Mouse (Mus musculus): Measurements from ENCODE around the gene Gm26965. TPM values are rescaled to one million over a fixed set of nuclear protein-coding genes. Genes with fewer than 3 reads are reported as not detected.

The Gm26965 gene
- total RNA-seq, 2 experiments from 2014 or later: not detected

Other genes with a start within 250 kb of the Gm26965 start
- gene Zfp458, start 247.7 kb downstream of the Gm26965 start, total RNA-seq (2021): 1 to 10 TPM; 1.0 to 1.1 TPM
- gene Zfp457, start 219.7 kb downstream of the Gm26965 start, total RNA-seq (2021): 1 to 10 TPM; 3.3 to 4.3 TPM
- gene Zfp595, start 193.6 kb downstream of the Gm26965 start, total RNA-seq (2021): 1 to 10 TPM; 1.7 TPM
- gene Gm28044, start 165.6 kb downstream of the Gm26965 start, total RNA-seq (2021): under 1 TPM in 1 of 2 experiments, not detected in 1; 0.94 TPM
- gene Zfp953, start 165.5 kb downstream of the Gm26965 start, total RNA-seq (2021): 1 to 10 TPM in 1 of 2 experiments, under 1 TPM in 1; 0.99 to 1.2 TPM
- gene Gm28041, start 150.4 kb downstream of the Gm26965 start, total RNA-seq (2021): 1 to 10 TPM in 1 of 2 experiments, not detected in 1; 1.2 TPM
- gene Zfp456, start 150.3 kb downstream of the Gm26965 start, total RNA-seq (2021): under 1 TPM; 0.23 to 0.32 TPM
- gene Zfp429, start 126.3 kb downstream of the Gm26965 start, total RNA-seq (2021): 1 to 10 TPM in 1 of 2 experiments, under 1 TPM in 1; 0.64 to 1.1 TPM
- gene Zfp459, start 104.7 kb downstream of the Gm26965 start, total RNA-seq (2021): under 1 TPM; 0.16 to 0.36 TPM
- 1 to 10 TPM; 3.9 to 4.2 TPM for gene Zfp874a, start 74.5 kb downstream of the Gm26965 start, total RNA-seq (2021)
- 10 to 100 TPM in 1 of 2 experiments, 1 to 10 TPM in 1; 8.3 to 11.0 TPM for gene Zfp874b, start 41.9 kb downstream of the Gm26965 start, total RNA-seq (2021)
- 1 to 10 TPM; 2.8 to 2.9 TPM for gene Zfp58, start 25.6 kb downstream of the Gm26965 start, total RNA-seq (2021)
- gene Zfp87, start within 50 bp of the Gm26965 start, total RNA-seq (2021): 1 to 10 TPM; 4.5 to 5.6 TPM
- 1 to 10 TPM; 2.2 to 2.6 TPM for gene Zfp748, start 27.7 kb upstream of the Gm26965 start, total RNA-seq (2021)
- 1 to 10 TPM; 2.3 to 2.8 TPM for gene Zfp729b, start 83.6 kb upstream of the Gm26965 start, total RNA-seq (2021)
- gene Gm49345, start 111.6 kb upstream of the Gm26965 start, total RNA-seq (2021): under 1 TPM in 1 of 2 experiments, not detected in 1; 0.62 TPM
- 1 to 10 TPM; 1.8 to 2.3 TPM for gene Zfp729a, start 111.6 kb upstream of the Gm26965 start, total RNA-seq (2021)
- gene Zfp738, start 160.9 kb upstream of the Gm26965 start, total RNA-seq (2021): 1 to 10 TPM; 2.2 to 4.0 TPM
- 1 to 10 TPM; 3.8 to 4.4 TPM for gene Zfp65, start 203.0 kb upstream of the Gm26965 start, total RNA-seq (2021)
- 1 to 10 TPM; 1.9 to 2.3 TPM for gene Zfp85, start 229.1 kb upstream of the Gm26965 start, total RNA-seq (2021)

Measured in gastrocnemius, postnatal 25 days (tissue).